Mouse (Mus musculus) ovary, postnatal 14 days (tissue): ENCODE measurements at regions not wholly inside any gene's neighbourhood (a gene's known extent, or its start where the extent isn't known, plus 50 kb on each side); places are given as distances from the start of the nearest gene placed in this dataset.

Experiments used
- DNase-seq: peaks from one replicate; pipeline ENCODE4 v3.0.0; 2022; ENCODE audit warnings: low spot score

GRCm38 (mm10) chr4:66622650-66623394 lies 204.6 kb upstream of the Tlr4 start:
- DNase-seq: no peak

GRCm38 (mm10) chr4:66618811-66619440 lies 208.5 kb upstream of the Tlr4 start:
- DNase-seq: no peak

- no peak for DNase-seq
Measured at GRCm38 (mm10) chr4:66617743-66618736, 209.3 kb upstream of the Tlr4 start.

- no peak for DNase-seq
Measured at GRCm38 (mm10) chr4:66617101-66617500, 210.3 kb upstream of the Tlr4 start.

- no peak for DNase-seq
Measured at GRCm38 (mm10) chr4:66604849-66605248, 200.4 kb upstream of the Astn2 start.

- no peak for DNase-seq
Measured at GRCm38 (mm10) chr4:66598737-66599136, 194.3 kb upstream of the Astn2 start.

GRCm38 (mm10) chr4:66586647-66587046 lies 182.2 kb upstream of the Astn2 start:
- no peak for DNase-seq

- no peak for DNase-seq
Measured at GRCm38 (mm10) chr4:66586166-66586565, 181.8 kb upstream of the Astn2 start.

- no peak for DNase-seq
Measured at GRCm38 (mm10) chr4:66556936-66557335, 152.5 kb upstream of the Astn2 start.

GRCm38 (mm10) chr4:66550306-66551104 lies 146.1 kb upstream of the Astn2 start:
- DNase-seq: no peak

GRCm38 (mm10) chr4:66542833-66543436 lies 138.5 kb upstream of the Astn2 start:
- DNase-seq: no peak

- no peak for DNase-seq
Measured at GRCm38 (mm10) chr4:66524456-66524855, 120.0 kb upstream of the Astn2 start.

GRCm38 (mm10) chr4:66523886-66524245 lies 119.5 kb upstream of the Astn2 start:
- DNase-seq: no peak

- peak; percentile 37 for DNase-seq
Measured at GRCm38 (mm10) chr4:66523238-66523885, 119.0 kb upstream of the Astn2 start.

GRCm38 (mm10) chr4:66522097-66522809 lies 117.8 kb upstream of the Astn2 start:
- DNase-seq: no peak

GRCm38 (mm10) chr4:66520796-66521195 lies 116.4 kb upstream of the Astn2 start:
- no peak for DNase-seq

GRCm38 (mm10) chr4:66515815-66516214 lies 111.4 kb upstream of the Astn2 start:
- no peak for DNase-seq

- no peak for DNase-seq
Measured at GRCm38 (mm10) chr4:66483496-66483895, 79.1 kb upstream of the Astn2 start.

GRCm38 (mm10) chr4:66482495-66483291 lies 78.3 kb upstream of the Astn2 start:
- DNase-seq: peak; percentile 66
